Mouse (Mus musculus): ENCODE data around the gene Vangl2.

DNA sequence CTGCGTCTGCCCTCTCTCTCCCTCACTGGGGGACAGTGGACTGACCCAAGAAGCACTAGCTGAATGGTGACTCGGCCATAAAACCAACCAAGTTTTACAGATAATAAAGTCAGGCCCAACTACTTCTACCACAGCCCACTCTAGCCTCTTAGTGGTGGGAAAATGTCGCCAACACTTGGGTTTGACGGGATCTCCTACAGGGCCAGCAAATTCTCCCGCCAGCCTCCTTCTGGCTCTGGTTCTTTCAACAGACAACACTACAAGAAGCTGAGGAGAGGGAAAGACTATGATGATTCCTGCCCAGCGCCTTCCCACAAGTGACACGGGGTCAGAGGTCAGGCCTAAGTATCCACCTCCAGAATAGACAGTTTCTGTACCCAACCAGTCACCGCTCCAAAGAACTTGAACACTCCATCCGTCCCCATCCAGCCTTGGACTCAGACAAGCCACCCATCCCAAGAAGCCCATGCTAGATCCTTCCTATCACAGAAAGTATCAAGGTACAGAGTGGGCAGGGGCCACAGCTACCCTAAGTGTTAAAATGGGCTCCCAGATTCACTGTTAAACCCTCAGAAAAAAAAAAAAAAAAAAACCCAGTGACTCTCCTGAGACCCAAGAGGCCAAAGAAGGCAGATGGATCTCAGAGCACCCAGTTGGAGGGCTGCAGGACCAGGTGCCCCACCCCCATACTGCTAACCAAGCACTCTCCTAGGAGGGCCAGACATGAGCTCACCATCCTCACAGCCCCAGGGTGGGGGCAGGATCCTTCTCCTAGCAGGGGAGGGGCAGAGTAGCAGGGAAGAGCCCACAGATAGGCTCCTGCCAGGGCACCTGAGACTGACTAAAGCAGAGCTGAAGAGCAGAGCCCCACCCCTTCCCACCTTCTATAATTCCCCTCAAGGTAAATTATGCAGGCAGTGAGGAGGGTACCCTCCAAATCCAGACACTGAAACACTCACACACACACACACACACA, 9.6 kb downstream of the Vangl2 start:
- TF ChIP-seq CTCF (IDR thresholded peaks at IDR 0.05; ENCODE audit: extremely low read depth, insufficient read length, insufficient replicate concordance, low read depth, low read length), result no peak
- no peak for TF ChIP-seq POLR2A (IDR thresholded peaks at IDR 0.05; ENCODE audit: low read depth, low read length)

All from small intestine, adult 2 months (tissue).